Mouse (Mus musculus): ENCODE measurements around the gene Wasf1. TPM values are rescaled to one million over a fixed set of nuclear protein-coding genes. Genes with fewer than 3 reads are reported as not detected.

The Wasf1 gene
- polyA plus RNA-seq, 1 experiment from 2014 or later = 2.1 TPM

GRCm38 (mm10) chr10:40850644-40851043 is 32.6 kb upstream of the Wasf1 start:
- no peak for ATAC-seq
- Histone ChIP-seq H3K9ac (replicated peaks; ENCODE audit: low read depth) (no peak overlapping the region), H3K4me3 (ENCODE audit: low read depth, low read length) (no peak overlapping the region), H3K27me3 (replicated peaks; ENCODE audit: insufficient read depth, low read length) (no peaks in the 10 kb centered on the region), H3K36me3 (ENCODE audit: insufficient read depth, low read length) (no peaks in the 10 kb centered on the region; the same call in 1 of the 2 replicates), H3K27ac (ENCODE audit: low read length) (no peak overlapping the region), H3K4me2 (replicated peaks; ENCODE audit: low read depth, low read length) (no peak overlapping the region), H3K4me1 (ENCODE audit: insufficient read depth, low read depth, low read length) (no peaks in the 10 kb centered on the region), H3K9me3 (ENCODE audit: low read length) (no peaks in the 10 kb centered on the region)
- TF ChIP-seq CTCF (IDR thresholded peaks at IDR 0.05) (no peak), EP300 (IDR thresholded peaks at IDR 0.05) (no peak)
- no peak for DNase-seq (ENCODE audit: low spot score)
- WGBS = 86% methylated on average over 2 of the region's 2 CpGs

GRCm38 (mm10) chr10:40851138-40851537 is 32.1 kb upstream of the Wasf1 start:
- no peak for DNase-seq (ENCODE audit: low spot score)
- no peaks in the 10 kb centered on the region for H3K9me3 ChIP-seq (ENCODE audit: low read length)
- ATAC-seq = no peak
- no peaks in the 10 kb centered on the region for H3K4me1 ChIP-seq (ENCODE audit: insufficient read depth, low read depth, low read length)
- no peak overlapping the region for H3K4me2 ChIP-seq (replicated peaks; ENCODE audit: low read depth, low read length)
- no peak for TF ChIP-seq CTCF (IDR thresholded peaks at IDR 0.05)
- TF ChIP-seq EP300 (IDR thresholded peaks at IDR 0.05) = no peak
- no peak overlapping the region for H3K27ac ChIP-seq (ENCODE audit: low read length)
- H3K9ac ChIP-seq (replicated peaks; ENCODE audit: low read depth) = no peak overlapping the region
- no peaks in the 10 kb centered on the region; the same call in 1 of the 2 replicates for H3K36me3 ChIP-seq (ENCODE audit: insufficient read depth, low read length)
- no peak overlapping the region for H3K4me3 ChIP-seq (ENCODE audit: low read depth, low read length)
- no peaks in the 10 kb centered on the region for H3K27me3 ChIP-seq (replicated peaks; ENCODE audit: insufficient read depth, low read length)

GRCm38 (mm10) chr10:40855616-40856015 is 27.7 kb upstream of the Wasf1 start:
- no peak for ATAC-seq
- no peaks in the 10 kb centered on the region for H3K36me3 ChIP-seq (ENCODE audit: insufficient read depth, low read length)
- DNase-seq (ENCODE audit: low spot score) = no peak

GRCm38 (mm10) chr10:40856703-40857102 is 26.6 kb upstream of the Wasf1 start:
- Histone ChIP-seq H3K27ac (ENCODE audit: low read length) (no peak overlapping the region), H3K27me3 (replicated peaks; ENCODE audit: insufficient read depth, low read length) (no peaks in the 10 kb centered on the region), H3K4me3 (ENCODE audit: low read depth, low read length) (no peak overlapping the region), H3K36me3 (ENCODE audit: insufficient read depth, low read length) (no peaks in the 10 kb centered on the region), H3K9ac (replicated peaks; ENCODE audit: low read depth) (no peak overlapping the region), H3K4me2 (replicated peaks; ENCODE audit: low read depth, low read length) (no peak overlapping the region), H3K4me1 (ENCODE audit: insufficient read depth, low read depth, low read length) (no peaks in the 10 kb centered on the region), H3K9me3 (ENCODE audit: low read length) (no peaks in the 10 kb centered on the region)
- DNase-seq (ENCODE audit: low spot score) = no peak
- no peak for ATAC-seq
- TF ChIP-seq CTCF (IDR thresholded peaks at IDR 0.05) = no peak
- no peak for TF ChIP-seq EP300 (IDR thresholded peaks at IDR 0.05)
- 89% methylated on average over 7 of the region's 7 CpGs for WGBS

More at GRCm38 (mm10) chr10:40855616-40856015, 27.7 kb upstream of the Wasf1 start:
- no peak overlapping the region for H3K9ac ChIP-seq (replicated peaks; ENCODE audit: low read depth)
- TF ChIP-seq CTCF (IDR thresholded peaks at IDR 0.05) (no peak), EP300 (IDR thresholded peaks at IDR 0.05) (no peak)
- no peak overlapping the region for H3K4me3 ChIP-seq (ENCODE audit: low read depth, low read length)
- H3K4me1 ChIP-seq (ENCODE audit: insufficient read depth, low read depth, low read length) = no peaks in the 10 kb centered on the region
- 56% methylated on average over 2 of the region's 2 CpGs for WGBS
- no peaks in the 10 kb centered on the region for H3K27me3 ChIP-seq (replicated peaks; ENCODE audit: insufficient read depth, low read length)
- H3K27ac ChIP-seq (ENCODE audit: low read length) = no peak overlapping the region
- H3K4me2 ChIP-seq (replicated peaks; ENCODE audit: low read depth, low read length) = no peak overlapping the region
- H3K9me3 ChIP-seq (ENCODE audit: low read length) = no peaks in the 10 kb centered on the region

GRCm38 (mm10) chr10:40857599-40857998 is 25.7 kb upstream of the Wasf1 start:
- ATAC-seq (no peak), DNase-seq (ENCODE audit: low spot score) (no peak)
- Histone ChIP-seq H3K4me3 (ENCODE audit: low read depth, low read length) (no peak overlapping the region), H3K4me1 (ENCODE audit: insufficient read depth, low read depth, low read length) (no peaks in the 10 kb centered on the region), H3K36me3 (ENCODE audit: insufficient read depth, low read length) (no peaks in the 10 kb centered on the region; the same call in 1 of the 2 replicates), H3K27me3 (replicated peaks; ENCODE audit: insufficient read depth, low read length) (no peaks in the 10 kb centered on the region), H3K9ac (replicated peaks; ENCODE audit: low read depth) (no peak overlapping the region), H3K27ac (ENCODE audit: low read length) (no peak overlapping the region), H3K4me2 (replicated peaks; ENCODE audit: low read depth, low read length) (no peak overlapping the region), H3K9me3 (ENCODE audit: low read length) (no peaks in the 10 kb centered on the region)
- TF ChIP-seq CTCF (IDR thresholded peaks at IDR 0.05) (no peak), EP300 (IDR thresholded peaks at IDR 0.05) (no peak)
- 70% methylated on average over 8 of the region's 8 CpGs for WGBS

GRCm38 (mm10) chr10:40868081-40868480 is 15.2 kb upstream of the Wasf1 start:
- DNase-seq (ENCODE audit: low spot score) (peak; percentile 23), ATAC-seq (peak; percentile 53)
- no peak overlapping the region for H3K4me3 ChIP-seq (ENCODE audit: low read depth, low read length)
- H3K4me1 ChIP-seq (ENCODE audit: insufficient read depth, low read depth, low read length) = no peaks in the 10 kb centered on the region
- H3K4me2 ChIP-seq (replicated peaks; ENCODE audit: low read depth, low read length) = no peak overlapping the region
- H3K27ac ChIP-seq (ENCODE audit: low read length) = no peak overlapping the region
- H3K36me3 ChIP-seq (ENCODE audit: insufficient read depth, low read length) = peaks cover 4% of the 10 kb centered on the region; the same call in 1 of the 2 replicates
- TF ChIP-seq CTCF (IDR thresholded peaks at IDR 0.05) = no peak
- no peak for TF ChIP-seq EP300 (IDR thresholded peaks at IDR 0.05)
- no peaks in the 10 kb centered on the region; the same call in 1 of the 2 replicates for H3K9me3 ChIP-seq (ENCODE audit: low read length)
- 72% methylated on average over 2 of the region's 2 CpGs for WGBS
- no peaks in the 10 kb centered on the region for H3K27me3 ChIP-seq (replicated peaks; ENCODE audit: insufficient read depth, low read length)
- H3K9ac ChIP-seq (replicated peaks; ENCODE audit: low read depth) = no peak overlapping the region

GRCm38 (mm10) chr10:40871301-40871700 is 12.0 kb upstream of the Wasf1 start:
- H3K27me3 ChIP-seq (replicated peaks; ENCODE audit: insufficient read depth, low read length) = no peaks in the 10 kb centered on the region
- H3K9me3 ChIP-seq (ENCODE audit: low read length) = no peaks in the 10 kb centered on the region
- no peak overlapping the region for H3K9ac ChIP-seq (replicated peaks; ENCODE audit: low read depth)
- TF ChIP-seq EP300 (IDR thresholded peaks at IDR 0.05) (no peak), CTCF (IDR thresholded peaks at IDR 0.05) (no peak)
- H3K36me3 ChIP-seq (ENCODE audit: insufficient read depth, low read length) = peaks cover 4% of the 10 kb centered on the region; the same call in 1 of the 2 replicates
- ATAC-seq (no peak), DNase-seq (ENCODE audit: low spot score) (no peak)
- WGBS = 44% methylated on average over 2 of the region's 2 CpGs
- H3K4me1 ChIP-seq (ENCODE audit: insufficient read depth, low read depth, low read length) = no peaks in the 10 kb centered on the region
- no peak overlapping the region for H3K27ac ChIP-seq (ENCODE audit: low read length)
- H3K4me3 ChIP-seq (ENCODE audit: low read depth, low read length) = no peak overlapping the region
- no peak overlapping the region for H3K4me2 ChIP-seq (replicated peaks; ENCODE audit: low read depth, low read length)
